Mouse (Mus musculus) brain, embryonic 14.5 days (tissue): ENCODE results near the gene Ripor3.

Experiments
- CTCF ChIP-seq: fragments of 200-500 bp; IDR thresholded peaks from 2 replicates; pipeline ENCODE4 v1.5.1; 2012; ENCODE audit warnings: inconsistent platforms, mild to moderate bottlenecking, moderate library complexity, borderline replicate concordance; ENCODE audit not compliant: insufficient read depth, insufficient read length; ENCODE audit errors: extremely low read depth
- POLR2A ChIP-seq: fragments of 200-500 bp; IDR thresholded peaks from 2 replicates; pipeline ENCODE4 v1.6.1; 2012; ENCODE audit warnings: mild to moderate bottlenecking, inconsistent platforms, borderline replicate concordance; ENCODE audit not compliant: poor library complexity, insufficient read depth, insufficient read length, severe bottlenecking; ENCODE audit errors: extremely low read depth

DNA sequence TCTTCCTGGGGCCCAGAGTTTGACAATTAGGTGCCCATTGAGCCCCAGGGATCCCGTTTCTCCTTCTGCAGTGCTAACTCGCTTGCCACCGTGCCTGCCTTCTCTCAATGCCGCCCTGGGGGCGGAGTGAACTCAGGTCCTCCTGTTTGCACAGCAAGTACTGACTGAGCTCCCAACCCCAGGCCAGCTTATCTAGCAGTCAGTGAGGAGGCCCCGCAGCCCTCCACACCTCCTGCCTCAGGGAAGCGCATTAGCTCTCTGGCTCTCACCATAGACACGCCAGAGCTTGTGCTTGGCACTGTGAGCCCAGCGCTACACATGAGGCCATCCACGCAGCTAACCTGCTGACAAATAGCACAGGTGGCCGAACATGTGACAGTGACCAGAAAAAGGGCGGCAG lies 22.8 kb downstream of the Ripor3 start:
- TF ChIP-seq POLR2A = no peak
- TF ChIP-seq CTCF = no peak
